Mouse (Mus musculus): ENCODE measurements around the gene Rmnd5a.

Gene Rmnd5a

GRCm38 (mm10) chr6:71372041-71372720 lies 68.3 kb downstream of the Rmnd5a start:
- DNase-seq (ENCODE audit: low spot score in 2 of 2) = no peak

- no peak for DNase-seq (ENCODE audit: low spot score in 2 of 2)
Observed at GRCm38 (mm10) chr6:71371085-71371605, 69.3 kb downstream of the Rmnd5a start.

- DNase-seq (ENCODE audit: low spot score in 2 of 2) = no peak
Observed at GRCm38 (mm10) chr6:71369416-71369815, 71.0 kb downstream of the Rmnd5a start.

GRCm38 (mm10) chr6:71363995-71364394 lies 76.4 kb downstream of the Rmnd5a start:
- no peak for DNase-seq (ENCODE audit: low spot score in 2 of 2)

- no peak for DNase-seq (ENCODE audit: low spot score in 2 of 2)
Observed at GRCm38 (mm10) chr6:71361156-71361670, 79.2 kb downstream of the Rmnd5a start.

GRCm38 (mm10) chr6:71360751-71361150 lies 79.7 kb downstream of the Rmnd5a start:
- no peak for DNase-seq (ENCODE audit: low spot score in 2 of 2)

- DNase-seq (ENCODE audit: low spot score in 2 of 2) = no peak
Observed at GRCm38 (mm10) chr6:71360221-71360620, 80.2 kb downstream of the Rmnd5a start.

GRCm38 (mm10) chr6:71357493-71357892 lies 82.9 kb downstream of the Rmnd5a start:
- no peak for DNase-seq (ENCODE audit: low spot score in 2 of 2)

GRCm38 (mm10) chr6:71353722-71354121 lies 86.7 kb downstream of the Rmnd5a start:
- DNase-seq (ENCODE audit: low spot score in 2 of 2) = no peak

- no peak for DNase-seq (ENCODE audit: low spot score in 2 of 2)
Observed at GRCm38 (mm10) chr6:71352866-71353427, 87.5 kb downstream of the Rmnd5a start.

- DNase-seq (ENCODE audit: low spot score in 2 of 2) = no peak
Observed at GRCm38 (mm10) chr6:71352201-71352600, 88.2 kb downstream of the Rmnd5a start.

GRCm38 (mm10) chr6:71351201-71351600 lies 89.2 kb downstream of the Rmnd5a start:
- DNase-seq (ENCODE audit: low spot score in 2 of 2) = no peak

- no peak for DNase-seq (ENCODE audit: low spot score in 2 of 2)
Observed at GRCm38 (mm10) chr6:71348006-71348405, 92.4 kb downstream of the Rmnd5a start.

GRCm38 (mm10) chr6:71341179-71341578 lies 99.3 kb downstream of the Rmnd5a start:
- DNase-seq (ENCODE audit: low spot score in 2 of 2) = no peak

GRCm38 (mm10) chr6:71339351-71339750 lies 101.1 kb downstream of the Rmnd5a start:
- no peak for DNase-seq (ENCODE audit: low spot score in 2 of 2)

GRCm38 (mm10) chr6:71338941-71339340 lies 101.5 kb downstream of the Rmnd5a start:
- DNase-seq (ENCODE audit: low spot score in 2 of 2) = no peak

Measured in urinary bladder, postnatal 36 days (tissue).